Mouse (Mus musculus) heart, adult 8-10 months (tissue): ENCODE measurements around the gene Ccsap. TPM values are rescaled to one million over a fixed set of nuclear protein-coding genes. Genes with fewer than 3 reads are reported as not detected.

Source experiments
- DNase-seq: peaks from one replicate; pipeline ENCODE4 v3.0.0; 2022; ENCODE audit warnings: low spot score
- total RNA-seq, 4 experiments: library from RNA; stranded (reverse); gene quantifications; 2 replicates each; pipeline ENCODE4 v1.2.4; 2022

Ccsap gene
- total RNA-seq, 4 experiments from 2014 or later = 0.44 to 1.4 (median 0.87) TPM

DNA sequence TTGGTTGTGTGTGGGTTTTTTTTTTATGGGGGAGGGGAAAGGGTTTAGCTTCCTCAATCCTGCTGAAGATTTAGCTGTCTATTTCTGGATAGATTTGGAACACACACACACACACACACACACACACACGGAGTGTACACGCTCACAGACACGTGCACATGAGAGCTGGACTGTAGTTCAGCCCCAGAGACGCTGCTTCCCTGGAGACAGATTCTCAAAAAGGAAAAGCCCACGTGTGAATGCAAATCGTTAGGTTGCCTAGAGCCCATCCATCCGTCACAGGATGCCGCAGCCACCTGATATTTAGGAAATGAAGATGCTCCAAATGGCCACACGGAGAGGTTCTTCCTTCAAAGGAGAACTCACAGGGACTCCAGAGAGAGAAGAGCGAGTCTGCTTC is 20.3 kb upstream of the Ccsap start:
- DNase-seq = no peak

DNA sequence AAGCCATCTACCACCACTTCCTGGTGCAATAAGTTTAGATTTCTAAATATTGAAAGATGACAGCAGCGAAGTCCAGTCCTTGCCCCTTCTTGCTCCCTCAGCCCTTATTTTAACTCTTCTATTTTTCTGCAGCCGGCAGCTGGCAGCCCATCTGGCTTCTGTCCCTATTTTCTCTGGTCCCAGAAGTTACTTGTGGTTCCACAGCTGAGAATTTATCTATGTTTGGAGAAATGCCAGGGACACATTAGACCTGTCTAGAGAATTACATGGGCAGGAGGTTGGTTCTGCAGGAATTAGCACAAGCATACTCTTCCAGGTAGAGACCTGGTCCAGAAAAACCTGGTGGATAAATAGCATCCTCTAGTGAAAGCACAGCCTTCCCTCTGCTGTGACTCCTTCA is 17.9 kb upstream of the Ccsap start:
- no peak for DNase-seq

DNA sequence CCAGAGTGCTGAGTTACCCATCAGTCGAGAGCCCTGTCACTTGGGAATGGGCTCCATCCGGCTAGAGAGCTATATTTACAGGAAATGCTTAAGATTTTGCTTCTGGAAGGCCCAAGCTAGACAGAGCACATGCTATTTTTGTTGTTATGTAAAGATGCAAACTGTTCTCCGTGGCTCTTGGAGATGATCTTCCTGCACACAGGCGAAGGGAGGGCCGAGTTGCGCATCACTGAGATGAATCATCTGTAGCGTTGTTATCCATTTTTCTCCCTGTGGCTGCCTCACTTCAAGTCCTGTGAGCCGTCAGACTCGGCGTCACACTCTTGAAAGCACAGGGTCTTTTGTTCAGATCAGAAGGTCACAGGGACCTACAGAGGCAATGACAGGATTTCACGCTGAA is 14.3 kb upstream of the Ccsap start:
- no peak for DNase-seq

DNA sequence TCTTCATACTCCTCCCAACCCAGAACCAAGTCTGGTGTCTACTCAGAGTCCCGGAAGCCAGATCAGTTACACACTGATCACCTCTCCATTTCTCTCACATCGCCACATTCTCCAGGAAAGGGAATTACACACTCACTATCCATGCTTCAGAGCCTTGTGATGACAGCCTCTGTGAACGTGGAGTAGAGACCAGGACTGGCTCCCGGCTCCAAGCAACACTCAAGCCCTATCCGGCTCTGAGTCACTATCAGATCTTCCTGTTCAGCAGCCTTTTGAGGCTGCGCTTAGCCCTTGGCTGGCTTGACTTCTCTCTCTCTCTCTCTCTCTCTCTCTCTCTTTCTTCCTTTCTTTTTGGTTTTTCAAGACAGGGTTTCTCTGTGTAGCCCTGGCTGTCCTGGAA is 13.4 kb upstream of the Ccsap start:
- DNase-seq = no peak

DNA sequence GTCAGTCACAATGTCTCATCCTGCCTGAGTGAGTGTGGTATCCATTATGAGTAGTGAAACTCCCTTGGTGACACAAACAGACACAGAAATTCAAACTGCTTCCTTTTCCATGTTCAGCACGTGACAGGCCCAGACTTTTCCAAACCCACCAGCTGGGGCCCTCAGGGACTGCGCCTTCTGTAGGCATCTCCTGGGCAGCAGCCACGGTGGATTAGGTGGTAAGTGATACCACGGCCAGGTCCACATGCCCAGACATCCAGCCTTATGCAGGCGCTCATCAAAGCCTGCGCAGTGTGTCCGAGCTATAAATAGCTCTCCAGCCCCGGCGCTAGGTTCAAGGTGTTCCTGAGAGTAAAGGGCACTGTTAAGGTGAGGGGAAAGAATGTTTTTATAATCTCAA is 12.0 kb upstream of the Ccsap start:
- DNase-seq = peak; percentile 18

DNA sequence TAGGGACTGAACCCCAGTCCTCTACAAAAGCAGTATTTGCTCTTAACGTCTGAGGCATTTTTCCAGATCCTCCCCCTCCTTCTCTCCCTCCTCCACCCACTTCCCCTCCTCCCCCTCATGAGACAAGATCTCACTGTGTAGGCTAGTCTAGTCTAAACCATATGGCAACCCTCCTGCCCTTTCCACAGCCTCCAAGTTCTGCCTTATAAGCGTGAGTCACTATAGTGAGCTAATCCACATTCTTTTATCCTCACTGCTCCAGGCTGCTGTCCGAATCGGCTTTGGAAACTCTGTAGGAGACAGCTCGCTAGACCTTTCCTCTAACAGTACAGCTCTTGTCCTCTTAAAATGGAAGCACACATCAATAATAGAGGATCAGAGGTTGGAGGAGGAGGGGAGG is 7.0 kb upstream of the Ccsap start:
- DNase-seq = no peak

DNA sequence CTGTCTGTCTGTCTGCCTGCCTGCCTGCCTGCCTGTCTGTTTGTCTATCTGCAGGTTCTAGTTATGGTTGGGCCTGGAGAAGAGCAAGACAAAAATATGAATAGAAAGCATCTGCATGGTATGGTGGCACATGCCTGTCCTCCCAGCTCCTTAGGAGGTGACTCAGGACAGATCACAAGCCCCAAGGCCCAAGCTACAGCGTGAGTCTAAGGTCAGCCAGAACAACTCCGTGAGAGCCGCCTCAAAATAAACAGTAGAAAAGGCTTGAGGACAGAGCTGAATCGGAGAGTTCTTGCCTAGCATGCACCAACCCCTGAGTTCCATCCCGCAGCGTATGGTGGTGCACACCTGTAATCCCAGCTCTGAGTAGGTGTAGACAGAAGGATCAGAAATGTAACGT is 5.8 kb upstream of the Ccsap start:
- DNase-seq = no peak

DNA sequence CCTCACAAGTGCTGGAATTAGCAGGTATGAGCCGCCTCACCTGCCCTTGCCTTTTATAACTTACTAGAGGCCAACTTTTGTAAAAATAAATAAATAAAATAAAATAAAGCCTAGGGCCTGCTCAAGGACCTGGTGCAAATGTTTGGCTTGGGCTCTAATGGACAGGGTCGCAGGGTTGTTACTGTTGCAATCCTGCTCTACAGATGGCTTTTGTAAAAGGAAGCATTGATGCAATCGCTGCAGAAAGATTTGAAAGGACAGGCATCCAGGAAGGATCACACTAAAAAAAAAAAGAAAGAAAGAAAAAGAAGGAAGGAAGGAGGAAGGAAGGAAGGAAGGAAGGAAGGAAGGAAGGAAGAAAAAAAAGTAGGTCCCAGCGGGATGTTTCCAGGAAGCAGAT is 377 bp upstream of the Ccsap start:
- no peak for DNase-seq

DNA sequence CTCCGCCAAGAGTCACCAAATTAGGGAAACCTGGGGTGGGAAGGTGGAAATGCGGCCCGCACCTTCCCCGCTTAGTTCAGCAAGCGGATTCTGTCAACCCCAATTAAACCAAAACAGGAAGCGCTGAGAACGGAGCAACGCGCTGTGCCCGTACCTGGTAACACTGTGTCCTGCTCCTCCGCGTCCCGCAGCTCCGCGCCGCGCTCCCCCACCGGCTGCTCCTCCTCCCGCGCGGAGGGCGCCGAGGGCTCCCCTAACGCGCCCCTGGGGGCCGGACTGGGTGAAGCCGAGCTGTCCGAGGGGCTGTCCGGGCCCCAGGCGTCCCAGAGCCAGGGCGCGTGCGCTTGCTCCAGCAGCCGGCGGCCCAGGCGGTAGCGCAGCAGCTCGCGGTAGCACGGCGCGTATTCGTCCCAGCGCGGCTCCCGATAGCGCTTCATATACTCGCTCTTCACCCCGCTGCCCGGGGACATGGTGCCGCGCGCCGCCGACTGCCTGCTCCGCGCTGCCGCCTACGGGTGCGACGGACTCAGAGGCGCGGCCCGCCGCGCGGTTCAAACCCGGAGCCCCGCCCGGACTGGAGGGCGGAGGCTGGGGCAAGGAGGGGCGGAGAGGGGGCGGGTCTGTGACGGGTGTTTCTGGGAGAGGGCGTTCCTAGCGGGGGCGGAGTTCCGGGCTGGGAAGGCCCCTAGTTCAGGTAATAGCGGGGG is 915 bp downstream of the Ccsap start:
- DNase-seq = peak; percentile 86

DNA sequence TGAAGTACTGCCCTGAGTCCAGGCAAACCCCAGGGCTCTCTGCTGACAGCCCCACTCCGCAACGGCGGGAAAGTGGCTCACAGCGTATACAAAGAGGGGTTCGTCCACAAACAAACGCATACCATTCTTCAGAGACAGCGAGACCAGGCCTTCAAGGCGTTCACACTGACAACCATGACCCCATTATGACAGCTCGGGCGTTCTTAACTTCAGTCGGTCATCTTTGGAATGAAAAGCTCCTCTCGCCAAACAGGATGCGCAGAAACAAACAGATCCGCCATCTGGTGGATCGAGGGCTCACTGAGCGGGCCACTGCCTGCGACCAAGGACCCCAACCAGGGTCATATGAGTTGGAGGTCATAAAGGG is 1.5 kb downstream of the Ccsap start:
- DNase-seq = no peak

DNA sequence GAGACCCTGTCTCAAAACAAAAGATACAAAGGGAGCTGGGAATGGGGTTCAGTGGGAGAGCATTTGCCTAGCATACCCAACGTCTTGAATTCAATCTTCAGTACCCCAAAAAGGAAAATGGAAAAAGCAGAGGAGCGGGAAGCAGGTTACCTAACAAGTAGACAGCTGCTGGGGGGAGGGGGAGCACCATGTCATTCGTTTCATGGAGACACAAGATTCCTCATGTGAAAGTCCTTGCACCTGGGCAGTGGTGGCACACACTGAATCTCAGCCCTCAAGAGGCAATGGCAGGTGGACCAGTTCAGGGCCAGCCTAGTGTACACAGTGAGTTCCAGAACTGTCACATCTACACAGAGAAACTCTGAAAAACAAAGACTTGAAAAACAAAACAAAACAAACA is 2.6 kb downstream of the Ccsap start:
- DNase-seq = no peak

DNA sequence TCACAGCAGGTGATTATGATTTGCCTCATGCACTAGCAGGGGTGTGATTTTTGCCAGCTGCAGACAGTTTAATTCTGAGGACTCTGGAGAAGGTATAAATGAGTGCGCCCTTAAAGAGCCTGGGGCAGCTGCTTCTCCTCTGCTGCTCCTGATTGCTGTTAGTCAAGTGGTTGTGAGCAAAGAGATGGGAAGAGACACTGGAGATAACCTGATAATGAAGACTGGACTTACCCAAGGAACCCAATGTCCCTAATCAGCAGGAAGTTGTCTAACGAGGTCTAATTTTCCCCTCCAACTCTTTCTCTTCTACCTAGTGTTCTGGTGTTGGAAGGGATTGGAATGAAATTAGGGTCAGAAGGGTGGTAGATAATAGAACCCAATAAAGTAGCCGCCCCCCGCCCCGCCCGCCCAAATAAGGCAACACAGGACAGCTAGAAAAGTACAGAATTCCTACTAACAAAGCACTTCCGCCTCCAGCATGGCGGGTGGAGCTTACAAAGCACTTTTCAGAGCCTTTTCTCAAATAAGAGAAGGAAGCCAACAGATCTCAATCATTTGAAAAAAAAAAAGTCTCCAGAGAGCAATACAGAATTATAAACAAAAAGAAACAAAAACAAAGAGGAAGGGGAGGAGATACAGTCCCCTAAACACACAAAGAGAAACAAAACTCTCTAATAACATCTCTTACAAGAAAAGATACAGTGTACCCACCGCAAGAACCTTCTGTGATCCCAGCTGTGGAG is 5.1 kb downstream of the Ccsap start:
- DNase-seq = no peak

DNA sequence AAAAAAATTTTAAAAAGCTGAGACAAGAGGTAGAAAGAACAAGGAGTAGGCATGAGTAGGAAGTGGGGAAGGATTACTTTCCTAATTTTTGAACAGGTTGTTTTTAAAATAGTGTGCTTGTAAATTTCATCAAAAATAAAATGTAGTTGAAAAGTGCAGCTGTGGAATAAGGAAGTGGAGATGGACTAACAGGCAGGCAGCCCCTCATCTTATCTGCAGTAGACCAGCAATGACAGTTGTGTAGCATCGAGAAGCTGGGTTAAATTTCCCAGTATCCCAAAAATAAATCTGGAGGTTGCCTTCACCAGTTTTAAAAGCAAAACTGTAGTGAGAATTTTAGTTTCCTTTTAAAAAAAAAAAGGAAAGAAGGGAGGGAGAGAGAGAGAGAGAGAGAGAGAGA is 5.8 kb downstream of the Ccsap start:
- DNase-seq = no peak

DNA sequence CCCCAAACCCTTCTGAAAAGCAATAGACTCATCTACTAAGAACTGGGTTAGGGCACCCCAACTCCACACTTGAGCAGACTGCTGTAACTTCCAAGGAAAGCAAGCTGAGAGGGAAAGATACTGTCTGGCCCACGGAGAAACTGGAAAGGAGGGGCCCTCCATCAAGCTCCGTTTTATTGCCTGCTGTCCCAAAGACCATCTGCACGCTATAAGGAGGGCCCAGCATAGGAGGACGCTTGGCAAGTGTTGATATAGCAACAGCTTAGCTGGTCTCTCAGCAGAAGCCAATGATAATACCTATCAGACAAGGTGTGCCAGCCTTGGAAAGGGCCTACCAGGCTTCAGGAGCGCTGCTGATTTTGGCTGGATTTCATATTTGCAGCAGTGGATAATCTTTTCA is 8.4 kb downstream of the Ccsap start:
- DNase-seq = no peak

DNA sequence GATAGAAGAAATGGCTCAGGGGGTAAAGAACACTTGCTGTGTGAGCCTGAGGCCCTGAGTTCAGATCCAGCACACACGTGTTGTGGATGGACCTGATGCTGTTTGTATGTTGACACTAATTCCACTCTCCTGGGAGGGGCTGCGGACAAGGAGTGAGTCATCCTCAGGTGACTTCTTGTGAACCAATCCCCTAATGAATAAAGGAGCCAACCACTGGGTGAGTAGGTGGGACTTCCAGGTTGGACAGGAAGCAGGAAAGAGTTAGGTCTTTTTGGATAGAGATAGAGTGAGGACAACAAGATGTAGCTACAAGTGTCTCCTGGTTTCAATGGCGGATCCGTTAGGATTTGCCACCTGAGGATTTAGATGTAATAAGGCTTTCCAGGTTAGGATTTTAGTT is 10.7 kb downstream of the Ccsap start:
- no peak for DNase-seq

DNA sequence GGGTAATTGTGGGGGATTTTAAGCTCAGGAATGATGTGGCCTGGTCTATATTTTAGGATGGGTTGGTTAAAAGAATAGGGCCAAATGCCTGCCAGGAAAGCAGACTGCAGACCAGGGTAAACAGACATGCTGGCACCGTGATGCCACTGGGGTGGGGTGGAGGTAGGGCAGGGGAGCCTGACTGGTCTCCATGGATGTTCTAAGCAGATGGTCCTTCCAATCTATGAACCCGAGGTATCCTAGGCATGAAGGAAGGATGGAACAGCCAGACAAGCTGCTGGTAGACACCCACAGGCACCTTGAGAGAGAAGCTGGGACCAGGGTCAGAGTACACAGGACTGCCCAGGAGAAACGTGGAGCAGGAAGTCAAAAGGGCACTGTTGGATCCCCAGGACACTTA is 12.5 kb downstream of the Ccsap start:
- DNase-seq = no peak

DNA sequence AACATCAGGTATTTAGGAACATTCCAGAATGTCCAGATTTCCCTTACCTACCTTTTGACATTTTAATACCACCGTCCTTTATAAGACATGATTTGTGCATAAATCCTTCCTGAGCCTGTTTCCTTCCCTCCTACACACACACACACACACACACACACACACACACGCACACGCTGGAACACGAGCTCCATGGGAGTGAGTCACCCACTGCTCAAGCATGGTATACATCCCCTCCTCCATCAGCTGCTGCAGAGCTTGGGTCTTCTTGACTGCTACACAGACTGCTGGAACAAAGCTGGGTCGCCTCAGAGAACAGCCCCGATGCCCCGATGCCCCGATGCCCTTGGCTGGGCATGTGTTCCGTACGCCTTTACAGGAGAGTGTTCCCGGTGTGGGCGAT is 13.5 kb downstream of the Ccsap start:
- no peak for DNase-seq

DNA sequence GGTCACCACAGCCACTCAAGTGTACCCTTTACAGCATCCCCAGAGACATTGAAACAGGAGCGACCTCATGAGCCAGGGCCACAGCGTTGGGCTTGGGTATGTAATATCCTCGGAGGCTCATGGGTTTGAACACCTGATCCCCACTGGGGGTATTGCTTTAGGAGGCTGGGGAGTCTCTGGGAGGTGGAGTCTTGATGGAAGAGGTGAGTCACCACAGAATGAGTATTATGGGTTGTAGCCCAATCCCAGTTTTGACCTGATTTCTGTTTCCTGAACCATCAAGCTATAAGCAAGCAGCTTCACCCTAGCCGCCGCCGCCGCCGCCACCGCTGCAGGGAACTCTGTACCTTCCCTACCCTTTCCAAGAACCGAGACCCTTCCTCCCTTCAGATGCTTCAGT is 14.0 kb downstream of the Ccsap start:
- DNase-seq = no peak

DNA sequence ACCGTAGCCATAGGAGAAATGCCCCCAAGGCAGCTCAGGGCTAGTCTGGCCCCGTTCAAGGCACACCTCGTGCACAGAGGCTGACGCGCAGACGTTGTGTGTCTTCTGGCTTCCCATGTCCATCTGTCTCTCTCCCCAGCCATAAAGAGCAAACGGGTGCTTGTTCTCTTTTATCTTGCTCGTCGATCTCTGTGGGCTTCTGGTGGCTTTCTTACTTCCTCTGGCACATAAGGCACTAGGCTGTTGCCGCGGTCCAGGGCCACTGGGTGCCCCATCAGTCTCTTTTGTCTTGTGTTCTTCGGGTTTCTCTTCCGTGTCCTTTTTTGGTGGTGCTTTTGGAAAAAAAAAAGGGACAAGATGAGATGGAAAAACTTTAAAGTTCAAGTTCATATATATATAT is 14.9 kb downstream of the Ccsap start:
- no peak for DNase-seq

DNA sequence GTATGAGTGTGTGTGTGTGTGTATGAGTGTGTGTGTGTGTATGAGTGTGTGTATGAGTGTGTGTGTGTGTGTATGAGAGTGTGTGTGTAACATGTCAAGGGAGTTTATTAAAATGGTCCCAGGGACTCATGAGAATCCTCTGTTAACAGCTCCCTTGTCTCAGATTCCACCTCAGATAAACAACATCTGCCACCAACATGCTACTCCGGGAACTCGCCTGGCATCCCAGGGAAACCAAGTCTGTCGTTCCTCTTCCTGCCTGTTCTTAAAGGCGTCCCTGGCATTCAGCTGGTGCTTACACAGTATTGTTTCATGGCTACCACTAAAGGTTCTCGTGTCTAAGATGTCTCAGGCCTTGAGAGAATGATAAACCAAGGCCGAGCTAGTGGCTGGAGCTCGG is 15.7 kb downstream of the Ccsap start:
- DNase-seq = no peak

DNA sequence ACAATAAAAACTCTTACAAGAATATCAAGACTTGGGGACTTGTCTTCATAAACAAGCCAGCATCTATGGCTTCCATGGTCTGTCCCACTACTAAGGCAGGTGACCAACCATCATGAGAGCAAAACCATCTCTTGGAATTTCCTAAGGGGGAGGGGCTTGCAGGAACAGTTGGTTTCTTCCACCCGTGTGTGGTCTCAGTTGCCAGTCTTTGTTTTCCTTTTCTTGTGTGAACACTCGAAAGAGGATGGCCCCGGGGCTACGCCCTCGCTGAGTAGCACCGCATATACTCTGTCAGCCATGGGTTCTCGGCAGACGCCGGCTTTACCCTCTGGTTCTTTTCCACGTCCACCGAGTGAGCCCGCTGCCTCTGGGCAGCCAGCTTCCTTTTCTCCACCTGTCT is 17.9 kb downstream of the Ccsap start:
- no peak for DNase-seq

DNA sequence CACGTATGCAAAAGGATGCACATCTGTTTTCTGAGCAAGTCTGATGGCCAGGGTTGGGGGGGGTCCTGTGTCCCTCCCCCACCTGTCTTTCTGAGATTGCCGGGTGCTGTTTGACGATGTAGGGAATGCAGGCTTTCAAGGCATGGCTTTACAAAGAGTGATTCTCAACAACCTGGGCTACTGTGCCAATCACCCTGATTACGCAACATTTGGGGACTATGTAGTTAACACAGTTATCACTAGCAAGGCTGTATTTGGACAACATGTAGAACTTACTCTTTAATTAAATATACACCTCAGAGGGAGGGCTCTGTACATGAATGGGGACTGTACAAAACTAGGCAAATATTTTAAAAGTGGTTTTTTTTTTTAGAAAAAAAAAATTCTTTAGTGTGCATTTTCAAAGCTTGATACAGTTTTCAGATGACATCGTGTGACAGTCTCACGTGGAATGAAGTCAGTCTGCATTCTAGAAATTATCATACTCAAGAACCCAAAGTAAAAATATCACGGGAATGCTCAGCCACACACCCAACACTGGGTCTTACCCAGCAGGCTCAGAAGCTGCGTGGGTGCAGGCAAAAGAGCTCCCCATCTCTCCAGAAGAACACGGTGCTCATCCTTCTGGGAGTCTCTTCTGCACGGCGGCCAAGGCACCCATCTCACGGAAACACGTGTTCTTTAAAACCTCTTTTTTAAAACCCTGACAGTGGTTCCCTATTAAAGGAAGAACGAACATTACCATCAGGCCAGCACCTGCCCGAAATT is 19.2 kb downstream of the Ccsap start:
- no peak for DNase-seq

DNA sequence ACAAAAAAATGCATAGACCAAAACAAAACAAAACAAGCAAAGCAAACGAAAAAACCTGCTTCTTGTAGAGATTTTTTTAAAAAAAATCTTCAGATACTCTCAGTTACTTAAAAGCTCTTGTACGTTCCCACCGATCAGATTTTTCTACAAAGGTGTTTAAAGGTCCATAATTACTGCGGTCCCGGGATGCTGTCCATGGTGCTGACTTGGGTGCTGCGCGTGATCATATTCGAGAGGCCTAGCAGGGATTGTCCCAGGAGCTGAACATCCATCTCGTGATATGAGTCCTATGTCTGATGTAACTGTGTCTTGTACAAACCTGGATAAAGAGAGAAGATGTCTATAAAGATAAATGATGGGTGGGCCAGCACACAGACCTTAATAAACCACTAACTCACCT is 21.5 kb downstream of the Ccsap start:
- DNase-seq = no peak
